Mouse (Mus musculus) T-helper 2 cell (primary cell): Measurements from ENCODE around the gene Kdf1.

Experiments
- in situ Hi-C: fragments of 300-600 bp; cut with MboI, MseI; formaldehyde crosslinking; loops from one replicate; pipeline ENCODE4 v1.15.1; 2025; ENCODE audit warnings: high pct_unique_total_duplicates

Gene Kdf1

GRCm38 (mm10) chr4:133553448-133554330, 34.9 kb downstream of the Kdf1 start:
- in situ Hi-C loops: no loop called here

DNA sequence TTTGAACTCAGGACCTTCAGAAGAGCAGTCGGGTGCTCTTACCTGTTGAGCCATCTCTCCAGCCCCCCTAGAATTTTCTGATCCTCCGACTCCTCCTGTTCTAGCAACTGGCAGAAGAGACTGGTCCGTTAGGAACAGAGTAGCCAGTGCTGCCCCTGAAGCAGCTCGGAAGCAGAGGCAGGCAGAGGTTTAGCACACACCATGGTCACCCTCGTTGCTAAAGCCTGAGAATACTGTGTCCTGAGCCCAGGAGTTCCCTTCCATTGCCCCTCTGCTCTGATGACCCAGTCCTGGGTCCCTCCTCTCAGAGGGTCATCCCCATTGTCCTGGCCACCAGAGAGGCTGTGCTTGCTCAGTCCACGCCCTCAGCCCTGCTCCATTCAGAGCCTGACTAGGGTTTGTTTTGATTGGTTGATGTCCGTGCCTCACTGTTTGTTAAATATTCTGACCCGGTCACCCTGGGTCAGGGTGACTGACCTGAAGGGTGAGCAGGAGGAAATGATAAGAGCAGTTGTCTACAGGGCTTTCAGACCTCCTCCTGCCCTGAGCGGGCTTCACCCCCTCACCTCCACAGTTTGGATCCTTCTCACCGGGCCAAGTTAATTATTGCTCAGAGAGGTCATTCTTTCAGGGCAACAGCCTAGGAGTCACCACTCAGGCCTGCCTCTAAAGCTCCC, 38.4 kb downstream of the Kdf1 start:
- in situ Hi-C loops: no loop called here

DNA sequence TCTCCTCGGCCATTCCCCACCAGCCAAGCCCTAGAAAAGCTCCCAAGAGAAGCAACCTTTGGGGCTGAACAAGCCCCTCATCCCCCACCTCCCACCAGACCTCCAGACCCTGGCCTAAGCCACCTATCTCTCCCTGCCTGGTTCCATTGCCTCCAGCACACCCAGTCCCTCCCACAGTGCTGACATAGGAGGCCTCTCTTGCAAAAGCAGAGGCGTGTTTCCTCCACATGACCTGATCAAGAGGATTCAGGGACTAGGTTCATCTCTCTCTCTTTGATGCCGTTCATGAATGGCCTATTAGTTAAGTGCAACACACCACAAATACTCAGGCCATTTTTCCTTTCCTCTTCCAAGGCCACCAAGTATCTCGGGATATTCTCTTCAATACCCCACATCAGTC, 41.1 kb downstream of the Kdf1 start:
- in situ Hi-C loops: loop anchor here (10.0 kb wide), 1 partner anchor 1065 kb away; no protein-coding TSS in a partner anchor

GRCm38 (mm10) chr4:133561622-133562021, 42.9 kb downstream of the Kdf1 start:
- in situ Hi-C loops: loop anchor here (10.0 kb wide), 1 partner anchor 1063 kb away; no protein-coding TSS in a partner anchor

DNA sequence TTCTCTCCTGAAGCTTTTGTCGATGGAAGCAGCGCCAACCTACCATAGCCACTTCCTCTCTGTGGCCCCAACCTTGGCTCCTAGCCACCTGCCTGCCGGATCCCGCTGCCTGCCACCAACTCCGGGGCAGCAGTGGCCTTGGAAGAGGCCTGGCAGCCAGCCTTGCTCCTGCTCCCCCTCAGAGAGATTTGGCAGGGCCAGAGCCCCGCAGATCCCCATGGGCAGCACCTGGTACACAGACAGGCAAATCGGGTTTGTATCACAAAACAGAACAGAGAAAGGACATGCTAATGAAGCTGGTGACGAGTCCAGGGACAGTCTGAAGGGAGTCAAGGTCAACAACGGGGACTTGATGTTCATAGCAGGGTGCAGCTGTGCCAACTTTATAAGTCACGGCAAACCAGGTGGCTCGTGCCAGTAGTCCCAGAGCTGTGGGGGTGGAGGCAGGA, 44.4 kb downstream of the Kdf1 start:
- in situ Hi-C loops: loop anchor here (10.0 kb wide), 1 partner anchor 1062 kb away; no protein-coding TSS in a partner anchor

DNA sequence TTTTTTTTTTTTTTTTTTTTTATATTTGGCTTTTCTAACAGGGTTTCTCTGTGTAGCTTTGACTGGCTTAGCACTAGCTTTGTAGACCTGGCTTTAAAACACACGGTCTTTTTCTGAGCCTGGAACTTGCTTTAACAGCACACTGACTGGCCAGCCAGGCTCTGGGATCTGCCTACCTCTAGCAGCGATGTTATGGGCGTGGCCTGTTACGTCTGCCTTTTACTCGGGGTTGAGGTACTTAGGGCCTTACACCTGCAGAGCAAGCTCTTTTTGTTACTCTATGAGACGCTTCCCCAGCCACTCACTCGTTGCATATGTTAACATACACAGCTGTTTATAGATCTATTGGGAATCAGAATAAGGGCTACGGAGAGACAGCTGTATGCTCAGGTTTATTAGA, 48.5 kb downstream of the Kdf1 start:
- in situ Hi-C loops: loop anchor here (10.0 kb wide), 1 partner anchor 1058 kb away; no protein-coding TSS in a partner anchor

DNA sequence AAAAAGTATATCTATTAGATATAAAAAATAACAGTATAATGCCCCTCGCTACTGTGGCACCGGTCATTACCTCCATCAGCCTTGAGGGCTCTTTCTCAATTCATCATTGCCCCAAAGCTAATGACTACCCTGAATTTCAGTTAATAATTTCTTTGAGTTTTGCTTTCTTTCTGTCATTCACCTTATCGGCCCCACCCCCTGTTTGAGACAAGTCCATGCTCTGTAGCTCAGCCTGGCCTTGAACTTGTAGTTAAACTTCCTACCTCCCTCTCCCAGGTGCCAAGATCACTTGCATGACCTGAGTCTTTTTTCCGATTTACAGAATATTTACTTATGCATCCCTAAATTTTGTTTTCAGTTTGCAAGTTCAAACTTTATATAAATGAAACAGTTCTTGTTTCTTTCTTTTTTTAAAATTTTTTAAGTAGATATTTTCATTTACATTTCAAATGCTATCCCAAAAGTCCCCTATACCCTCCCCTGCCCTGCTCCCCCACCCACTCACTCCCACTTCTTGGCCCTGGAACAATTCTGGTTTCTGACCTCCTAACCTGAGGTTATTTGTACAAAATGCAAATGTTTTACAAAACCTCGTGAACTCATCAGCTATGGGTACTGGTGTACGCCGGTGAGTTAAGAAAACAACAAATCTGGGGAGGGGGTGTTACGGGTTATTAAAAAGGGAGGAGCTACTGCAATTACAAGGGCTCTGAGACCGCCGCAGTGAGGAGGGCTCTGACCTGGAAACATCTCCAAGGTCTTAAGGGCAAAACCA, 50.7 kb downstream of the Kdf1 start:
- in situ Hi-C loops: loop anchor here (10.0 kb wide), 1 partner anchor 1055 kb away; no protein-coding TSS in a partner anchor

DNA sequence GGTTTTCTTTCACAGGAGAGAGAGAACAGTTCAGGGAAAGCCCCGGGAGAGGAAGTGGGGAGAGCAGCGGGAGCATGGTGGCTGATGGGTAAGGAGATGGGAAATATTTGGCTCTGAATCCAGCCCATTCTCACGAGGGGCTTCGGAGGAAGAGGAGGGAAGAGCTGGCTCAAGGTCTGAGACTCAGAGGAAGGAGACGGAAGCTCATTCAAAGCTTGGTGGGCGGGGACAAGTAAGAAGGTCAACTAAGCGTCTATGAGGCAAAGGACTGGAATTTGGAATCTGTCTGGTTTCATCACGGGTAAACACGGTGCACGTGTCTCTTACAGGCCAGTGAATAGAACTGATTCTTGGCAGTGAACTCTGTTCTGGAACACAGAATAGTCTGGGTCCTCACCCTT, 51.3 kb downstream of the Kdf1 start:
- in situ Hi-C loops: no loop called here

GRCm38 (mm10) chr4:133574070-133574842, 55.5 kb downstream of the Kdf1 start, which contains the start of gene Gpatch3:
Gpatch3 (plus strand) TSS chr4:133574745.
- in situ Hi-C loops: no loop called here

GRCm38 (mm10) chr4:133574843-133575202, 56.1 kb downstream of the Kdf1 start:
- in situ Hi-C loops: no loop called here

DNA sequence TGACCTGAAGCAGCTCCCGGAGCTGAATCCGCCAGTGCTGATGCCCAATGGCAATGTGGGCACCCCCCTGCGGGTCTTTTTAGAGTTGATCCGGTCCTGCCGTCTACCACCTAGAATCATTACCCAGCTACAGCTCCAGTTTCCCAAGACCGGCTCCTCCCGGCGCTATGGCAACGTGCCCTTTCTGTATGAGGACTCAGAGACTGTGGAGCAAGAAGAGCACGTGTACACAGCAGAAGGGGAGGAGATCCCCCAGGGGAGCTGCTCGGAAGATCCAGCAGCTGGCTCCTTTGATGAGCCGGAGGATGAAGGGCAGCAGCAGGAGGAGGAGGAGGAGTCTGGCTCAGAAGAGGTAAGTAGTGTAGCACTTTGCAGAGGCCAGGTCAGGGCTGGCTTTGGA, 59.2 kb downstream of the Kdf1 start:
- in situ Hi-C loops: no loop called here
